In the genomic region with DNA sequence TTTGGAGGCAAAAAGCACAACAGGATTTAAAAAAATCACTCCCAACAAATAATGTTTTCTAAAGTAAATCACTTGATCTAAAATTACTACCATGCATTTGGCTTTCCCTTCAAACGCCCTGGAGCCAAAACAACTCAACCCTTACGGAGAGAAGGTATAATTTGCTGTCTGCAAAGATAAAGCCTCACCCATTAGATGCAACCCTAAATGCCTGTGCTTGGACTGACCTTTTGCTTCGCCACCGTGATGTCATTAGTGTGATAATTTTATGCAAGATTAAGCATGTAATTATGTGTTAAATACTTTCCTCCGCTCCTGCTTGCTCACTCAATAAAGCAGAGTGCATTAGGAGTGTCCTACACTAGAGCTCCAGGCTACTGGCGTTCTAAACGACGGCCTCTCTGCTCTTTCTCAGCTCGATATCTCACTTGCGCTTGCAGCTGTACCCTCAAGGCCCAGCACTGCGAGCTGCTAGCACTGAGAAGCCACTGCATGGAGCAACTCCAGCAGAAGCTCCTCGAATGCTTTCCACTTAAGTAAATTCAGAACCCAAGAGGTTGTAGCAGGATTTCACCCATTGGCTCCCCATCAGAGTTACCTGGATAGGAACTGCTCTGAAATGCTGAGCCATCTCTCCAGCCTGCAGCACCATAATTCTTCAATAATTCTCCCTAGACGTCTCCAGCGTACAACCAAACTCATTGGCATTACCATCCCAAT, we compare ENCODE assay signal across 21 mouse cellular contexts.
DNase-seq lines count a peak whose midpoint lies in the region; ATAC-seq lines count a peak whose summit lies in the region.
"Had no signal": no experiment of that assay in that cellular context is flagged by ENCODE, and none has a peak within 500 bp of the region (broad histone marks: within the 10 kb centered on the region; RNA-seq: fewer than 3 reads in every experiment).

No protein-coding gene starts in this region.

- DNase-seq in adrenal gland, adult (ENCODE audit: inconsistent age in 2 of 2, low spot score in 1 of 2), result peak; percentile 9 to 30
- DNase-seq in adrenal gland, adult 18-20 months (ENCODE audit: low spot score in 2 of 2), result no peak
- no peak for DNase-seq in hindbrain, embryonic 14.5 days (ENCODE audit: low spot score)
- DNase-seq in hindbrain, embryonic 11.5 days (ENCODE audit: low spot score), result no peak
- DNase-seq in kidney, adult 9 months, result no peak
- DNase-seq: adrenal gland, postnatal 25 days; cerebellum, adult 18-20 months; cerebellum, postnatal 25 days; kidney, postnatal 4 days; lung, adult 2 months; spleen, adult 18-20 months; thymus, postnatal 36 days had no signal

- H3K4me1 ChIP-seq in hindbrain, embryonic 14.5 days (replicated peaks; ENCODE audit: control insufficient read depth, insufficient read depth, low read length), result no peaks in the 10 kb centered on the region
- no peaks in the 10 kb centered on the region for H3K4me1 ChIP-seq in hindbrain, embryonic 11.5 days (replicated peaks; ENCODE audit: control insufficient read depth, insufficient read depth, low read length)
- no peaks in the 10 kb centered on the region for H3K4me1 ChIP-seq in forebrain, embryonic 16.5 days (replicated peaks; ENCODE audit: control insufficient read depth, insufficient read depth, low read length)
- no peaks in the 10 kb centered on the region for H3K4me1 ChIP-seq in neural tube, embryonic 15.5 days
- H3K4me1 ChIP-seq: embryonic facial prominence, embryonic 15.5 days; heart, embryonic 13.5 days; intestine, embryonic 15.5 days; liver, embryonic 12.5 days; megakaryocyte, embryonic 14.5 days had no signal

- H3K27me3 ChIP-seq in hindbrain, embryonic 14.5 days (ENCODE audit: control insufficient read depth, insufficient read depth, low read length), result no peaks in the 10 kb centered on the region
- H3K27me3 ChIP-seq in hindbrain, embryonic 11.5 days (ENCODE audit: control insufficient read depth, insufficient read depth, low read length), result no peaks in the 10 kb centered on the region
- H3K27me3 ChIP-seq in forebrain, embryonic 16.5 days (replicated peaks; ENCODE audit: control insufficient read depth, insufficient read depth, low read length), result no peaks in the 10 kb centered on the region
- H3K27me3 ChIP-seq in neural tube, embryonic 15.5 days (replicated peaks), result no peaks in the 10 kb centered on the region
- H3K27me3 ChIP-seq: embryonic facial prominence, embryonic 15.5 days; heart, embryonic 13.5 days; intestine, embryonic 15.5 days; limb, embryonic 12.5 days; liver, embryonic 12.5 days; megakaryocyte, embryonic 14.5 days had no signal

- no peaks in the 10 kb centered on the region for H3K36me3 ChIP-seq in hindbrain, embryonic 14.5 days (replicated peaks; ENCODE audit: control insufficient read depth, insufficient read depth)
- H3K36me3 ChIP-seq in hindbrain, embryonic 11.5 days (ENCODE audit: control insufficient read depth, insufficient read depth, low read length), result no peaks in the 10 kb centered on the region
- no peaks in the 10 kb centered on the region for H3K36me3 ChIP-seq in forebrain, embryonic 16.5 days (ENCODE audit: control insufficient read depth, insufficient read depth)
- H3K36me3 ChIP-seq in neural tube, embryonic 15.5 days, result no peaks in the 10 kb centered on the region
- H3K36me3 ChIP-seq: embryonic facial prominence, embryonic 15.5 days; heart, embryonic 13.5 days; intestine, embryonic 15.5 days; limb, embryonic 12.5 days; liver, embryonic 12.5 days had no signal

- ATAC-seq in hindbrain, embryonic 14.5 days (ENCODE audit: low FRiP score), result peak; percentile 57; the same call in 1 of the 2 replicates
- no peak for ATAC-seq in hindbrain, embryonic 11.5 days (ENCODE audit: low FRiP score)
- peak; percentile 55; the same call in 1 of the 2 replicates for ATAC-seq in forebrain, embryonic 16.5 days
- ATAC-seq in neural tube, embryonic 15.5 days (ENCODE audit: low FRiP score), result peak; percentile 37
- ATAC-seq in erythroid progenitor cell, adult 5-6 weeks (replicated peaks; ENCODE audit: low FRiP score, poor library complexity, severe bottlenecking), result no peak
- ATAC-seq: intestine, embryonic 15.5 days; liver, embryonic 12.5 days had no signal

- H3K27ac ChIP-seq in hindbrain, embryonic 14.5 days, result no peak overlapping the region
- no peak overlapping the region for H3K27ac ChIP-seq in hindbrain, embryonic 11.5 days (ENCODE audit: low read depth, low read length)
- H3K27ac ChIP-seq in forebrain, embryonic 16.5 days (ENCODE audit: low read length), result no peak overlapping the region
- no peak overlapping the region for H3K27ac ChIP-seq in neural tube, embryonic 15.5 days (replicated peaks)
- H3K27ac ChIP-seq: embryonic facial prominence, embryonic 15.5 days; heart, embryonic 13.5 days; intestine, embryonic 15.5 days; limb, embryonic 12.5 days; liver, embryonic 12.5 days had no signal

- no peak overlapping the region for H3K9ac ChIP-seq in hindbrain, embryonic 14.5 days
- no peak overlapping the region for H3K9ac ChIP-seq in hindbrain, embryonic 11.5 days (ENCODE audit: low read depth, low read length)
- no peak overlapping the region for H3K9ac ChIP-seq in forebrain, embryonic 16.5 days (replicated peaks; ENCODE audit: low read depth, low read length)
- H3K9ac ChIP-seq in neural tube, embryonic 15.5 days (replicated peaks), result no peak overlapping the region
- H3K9ac ChIP-seq: embryonic facial prominence, embryonic 15.5 days; heart, embryonic 13.5 days; intestine, embryonic 15.5 days; limb, embryonic 12.5 days; liver, embryonic 12.5 days had no signal

- no peaks in the 10 kb centered on the region for H3K9me3 ChIP-seq in hindbrain, embryonic 14.5 days (ENCODE audit: control insufficient read depth, low read length)
- no peaks in the 10 kb centered on the region for H3K9me3 ChIP-seq in hindbrain, embryonic 11.5 days (ENCODE audit: control insufficient read depth, low read length)
- no peaks in the 10 kb centered on the region for H3K9me3 ChIP-seq in forebrain, embryonic 16.5 days (ENCODE audit: control insufficient read depth, low read length)
- no peaks in the 10 kb centered on the region for H3K9me3 ChIP-seq in neural tube, embryonic 15.5 days (replicated peaks)
- H3K9me3 ChIP-seq: embryonic facial prominence, embryonic 15.5 days; heart, embryonic 13.5 days; intestine, embryonic 15.5 days; limb, embryonic 12.5 days; liver, embryonic 12.5 days had no signal

- no peak overlapping the region for H3K4me3 ChIP-seq in hindbrain, embryonic 14.5 days (replicated peaks; ENCODE audit: low read length)
- H3K4me3 ChIP-seq in hindbrain, embryonic 11.5 days (ENCODE audit: low read depth, low read length), result no peak overlapping the region
- no peak overlapping the region for H3K4me3 ChIP-seq in forebrain, embryonic 16.5 days (replicated peaks; ENCODE audit: low read length)
- H3K4me3 ChIP-seq in neural tube, embryonic 15.5 days (replicated peaks), result no peak overlapping the region
- H3K4me3 ChIP-seq: embryonic facial prominence, embryonic 15.5 days; heart, embryonic 13.5 days; intestine, embryonic 15.5 days; limb, embryonic 12.5 days; liver, embryonic 12.5 days; megakaryocyte, embryonic 14.5 days had no signal

- H3K4me2 ChIP-seq in hindbrain, embryonic 14.5 days (replicated peaks), result no peak overlapping the region
- H3K4me2 ChIP-seq in hindbrain, embryonic 11.5 days (replicated peaks; ENCODE audit: low read depth, low read length), result no peak overlapping the region
- H3K4me2 ChIP-seq in forebrain, embryonic 16.5 days (ENCODE audit: low read length), result no peak overlapping the region
- H3K4me2 ChIP-seq in neural tube, embryonic 15.5 days, result no peak overlapping the region
- H3K4me2 ChIP-seq: embryonic facial prominence, embryonic 15.5 days; heart, embryonic 13.5 days; intestine, embryonic 15.5 days; limb, embryonic 12.5 days; liver, embryonic 12.5 days had no signal

- 55% methylated on average over 14 of the region's 14 CpGs for WGBS in hindbrain, embryonic 14.5 days
- 74% methylated on average over 14 of the region's 14 CpGs for WGBS in hindbrain, embryonic 11.5 days
- WGBS in forebrain, embryonic 16.5 days, result 48% methylated on average over 14 of the region's 14 CpGs
- WGBS in neural tube, embryonic 15.5 days, result 52% methylated on average over 14 of the region's 14 CpGs

Comparison
In these comparisons a context has a peak if more than half of its experiments do, and no peak if none do; other contexts are left out.
1. DNase-seq: peak in adrenal gland, adult (2 of 2); none in adrenal gland, adult 18-20 months (0 of 2), hindbrain, embryonic 14.5 days (single experiment), hindbrain, embryonic 11.5 days (single experiment) and kidney, adult 9 months (single experiment).
2. ATAC-seq: peak in hindbrain, embryonic 14.5 days (single experiment), forebrain, embryonic 16.5 days (single experiment) and neural tube, embryonic 15.5 days (single experiment); none in hindbrain, embryonic 11.5 days (single experiment) and erythroid progenitor cell, adult 5-6 weeks (single experiment).